Mouse (Mus musculus) small intestine, adult 2 months (tissue): ENCODE results near the gene Col6a4.

Experiments
- CTCF ChIP-seq: fragments of 200-500 bp; IDR thresholded peaks from 2 replicates; pipeline ENCODE4 v1.5.1; 2012; ENCODE audit warnings: low read depth, mild to moderate bottlenecking, control low read depth, inconsistent platforms, low read length, moderate library complexity, mixed read lengths; ENCODE audit not compliant: insufficient replicate concordance, insufficient read length; ENCODE audit errors: extremely low read depth
- POLR2A ChIP-seq: fragments of 200-500 bp; IDR thresholded peaks from 2 replicates; pipeline ENCODE4 v1.6.1; 2012; ENCODE audit warnings: low read depth, mild to moderate bottlenecking, control low read depth, inconsistent platforms, low read length, moderate library complexity

DNA sequence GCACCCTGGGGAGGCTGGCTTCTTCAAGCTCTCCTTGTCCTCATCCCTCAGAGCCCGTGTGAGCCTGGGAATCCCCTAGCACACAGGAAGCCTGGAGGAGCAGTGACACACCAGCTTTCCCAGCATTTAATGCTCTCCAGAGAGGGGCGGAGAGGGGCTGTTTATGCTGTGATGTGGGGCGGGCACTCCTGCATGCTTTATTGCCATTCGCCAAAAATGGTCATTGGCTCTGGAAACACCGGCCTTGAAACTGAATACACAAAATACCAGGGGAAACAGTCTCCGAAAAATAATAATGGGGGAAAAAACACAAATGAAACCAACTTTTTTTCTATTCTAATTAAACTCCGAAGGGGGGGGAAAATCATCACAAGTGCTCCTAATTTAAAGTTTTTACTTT is at the start of gene Col6a4:
- TF ChIP-seq POLR2A (no peak), CTCF (no peak)
